Mouse (Mus musculus) CH12.LX (cell line): Measurements from ENCODE around the gene Gm3646.

ENCODE experiments used
- CTCF ChIP-seq, 2 experiments: IDR thresholded peaks in 1 of 2; conservative IDR thresholded peaks in 1 of 2; 2 replicates each; pipeline ENCODE4 v1.5.1; 2011 to 2012; ENCODE audit warnings: low read depth in 2 of 2, low read length in 2 of 2, improper control_type of control experiment in 1 of 2, inconsistent platforms in 1 of 2, mild to moderate bottlenecking in 1 of 2, moderate library complexity in 1 of 2
- EP300 ChIP-seq: IDR thresholded peaks from 2 replicates; pipeline ENCODE4 v1.6.1; 2011; ENCODE audit warnings: low read length, improper control_type of control experiment
- ZNF384 ChIP-seq: IDR thresholded peaks from 2 replicates; pipeline ENCODE4 v1.6.1; 2012; ENCODE audit warnings: low read depth, low read length, improper control_type of control experiment, inconsistent platforms

- no peak for TF ChIP-seq CTCF (conservative IDR thresholded peaks at IDR 0.05 in 1 of 2, IDR thresholded peaks at IDR 0.05 in 1 of 2; ENCODE audit: low read depth in 2 of 2, low read length in 2 of 2)
- TF ChIP-seq EP300: no peak
- TF ChIP-seq ZNF384: no peak
Observed at GRCm38 (mm10) chr1:39824902-39825301, 19.8 kb upstream of the Gm3646 start.
